Mouse (Mus musculus): ENCODE measurements at regions not wholly inside any gene's neighbourhood (a gene's known extent, or its start where the extent isn't known, plus 50 kb on each side); places are given as distances from the start of the nearest gene placed in this dataset.
"Not testable (repeated sequence)": the region's sequence is repeated elsewhere in the genome, so short reads cannot be mapped to it uniquely, and the experiment has no call there.

- Histone ChIP-seq H3K9ac (no peak overlapping the region), H3K4me1 (no peaks in the 10 kb centered on the region), H3K9me3 (no peaks in the 10 kb centered on the region), H3K27me3 (replicated peaks) (no peaks in the 10 kb centered on the region), H3K4me2 (no peak overlapping the region), H3K27ac (no peak overlapping the region), H3K4me3 (no peak overlapping the region), H3K36me3 (replicated peaks) (no peaks in the 10 kb centered on the region)
- 89% methylated on average over 5 of the region's 5 CpGs for WGBS
- ATAC-seq (replicated peaks), result no peak
Measured at GRCm38 (mm10) chr10:119087071-119087665, 152.7 kb downstream of the Cand1 start.

- H3K27me3 ChIP-seq (replicated peaks), result no peaks in the 10 kb centered on the region
- H3K9me3 ChIP-seq, result no peaks in the 10 kb centered on the region
- no peak overlapping the region for H3K4me3 ChIP-seq
- 68% methylated on average over 5 of the region's 5 CpGs for WGBS
- H3K36me3 ChIP-seq (replicated peaks), result no peaks in the 10 kb centered on the region
- no peak overlapping the region for H3K9ac ChIP-seq
- H3K27ac ChIP-seq, result no peak overlapping the region
- H3K4me2 ChIP-seq, result no peak overlapping the region
- no peak for ATAC-seq (replicated peaks)
- no peaks in the 10 kb centered on the region for H3K4me1 ChIP-seq
Measured at GRCm38 (mm10) chr10:119086450-119086849, 153.4 kb downstream of the Cand1 start.

GRCm38 (mm10) chr10:119083431-119083830 lies 156.4 kb downstream of the Cand1 start:
- Histone ChIP-seq H3K4me2 (no peak overlapping the region), H3K36me3 (replicated peaks) (no peaks in the 10 kb centered on the region), H3K9ac (no peak overlapping the region), H3K9me3 (no peaks in the 10 kb centered on the region), H3K4me3 (no peak overlapping the region), H3K4me1 (peaks cover 8% of the 10 kb centered on the region), H3K27me3 (replicated peaks) (no peaks in the 10 kb centered on the region), H3K27ac (no peak overlapping the region)
- 80% methylated on average over 4 of the region's 4 CpGs for WGBS
- no peak for ATAC-seq (replicated peaks)

GRCm38 (mm10) chr10:119082861-119083260 lies 157.0 kb downstream of the Cand1 start:
- Histone ChIP-seq H3K4me2 (no peak overlapping the region), H3K27me3 (replicated peaks) (no peaks in the 10 kb centered on the region), H3K36me3 (replicated peaks) (no peaks in the 10 kb centered on the region), H3K9me3 (no peaks in the 10 kb centered on the region), H3K4me3 (no peak overlapping the region), H3K4me1 (peaks cover 8% of the 10 kb centered on the region), H3K27ac (no peak overlapping the region), H3K9ac (no peak overlapping the region)
- no peak for ATAC-seq (replicated peaks)
- 91% methylated on average over 2 of the region's 2 CpGs for WGBS

- H3K9me3 ChIP-seq; H3K4me2 ChIP-seq; H3K9ac ChIP-seq; H3K27ac ChIP-seq; H3K27me3 ChIP-seq (replicated peaks); H3K4me3 ChIP-seq; H3K4me1 ChIP-seq; ATAC-seq (replicated peaks); H3K36me3 ChIP-seq (replicated peaks): not testable (repeated sequence)
- WGBS, result 55% methylated on average over 3 of the region's 3 CpGs
Measured at GRCm38 (mm10) chr10:119081766-119082165, 158.1 kb downstream of the Cand1 start.

- Histone ChIP-seq H3K4me2 (peak overlapping the region; percentile 9; the same call in 1 of the 2 replicates), H3K27me3 (replicated peaks) (no peaks in the 10 kb centered on the region), H3K9ac (peak overlapping the region; percentile 21; the same call in 1 of the 2 replicates), H3K27ac (0 out of 2 replicates have a peak overlapping the region, but pooled peaks have one; percentile 25), H3K4me3 (no peak overlapping the region), H3K36me3 (replicated peaks) (no peaks in the 10 kb centered on the region), H3K9me3 (no peaks in the 10 kb centered on the region), H3K4me1 (peaks cover 20% of the 10 kb centered on the region)
- 14% methylated on average over 12 of the region's 12 CpGs for WGBS
- ATAC-seq (replicated peaks), result no peak
Measured at GRCm38 (mm10) chr10:119076100-119076566, 163.7 kb downstream of the Cand1 start.

GRCm38 (mm10) chr10:119074887-119075286 lies 165.0 kb downstream of the Cand1 start:
- Histone ChIP-seq H3K4me1 (peaks cover 20% of the 10 kb centered on the region), H3K4me2 (no peak overlapping the region), H3K27ac (no peak overlapping the region), H3K36me3 (replicated peaks) (no peaks in the 10 kb centered on the region), H3K9me3 (no peaks in the 10 kb centered on the region), H3K9ac (no peak overlapping the region), H3K4me3 (no peak overlapping the region), H3K27me3 (replicated peaks) (no peaks in the 10 kb centered on the region)
- WGBS, result 90% methylated on average over 15 of the region's 15 CpGs
- ATAC-seq (replicated peaks), result no peak

- Histone ChIP-seq H3K9ac (no peak overlapping the region), H3K4me1 (peaks cover 16% of the 10 kb centered on the region), H3K9me3 (no peaks in the 10 kb centered on the region), H3K4me3 (no peak overlapping the region), H3K27ac (no peak overlapping the region), H3K36me3 (replicated peaks) (no peaks in the 10 kb centered on the region), H3K4me2 (no peak overlapping the region), H3K27me3 (replicated peaks) (no peaks in the 10 kb centered on the region)
- 90% methylated on average over 3 of the region's 3 CpGs for WGBS
- ATAC-seq (replicated peaks), result no peak
Measured at GRCm38 (mm10) chr10:119073991-119074390, 165.9 kb downstream of the Cand1 start.

GRCm38 (mm10) chr10:119069410-119069809 lies 170.4 kb downstream of the Cand1 start:
- Histone ChIP-seq H3K4me3 (no peak overlapping the region), H3K4me1 (peaks cover 8% of the 10 kb centered on the region; the same call in 1 of the 2 replicates), H3K4me2 (no peak overlapping the region), H3K9me3 (no peaks in the 10 kb centered on the region), H3K36me3 (replicated peaks) (no peaks in the 10 kb centered on the region), H3K27ac (no peak overlapping the region), H3K27me3 (replicated peaks) (no peaks in the 10 kb centered on the region), H3K9ac (no peak overlapping the region)
- ATAC-seq (replicated peaks), result no peak
- 89% methylated on average over 11 of the region's 11 CpGs for WGBS

GRCm38 (mm10) chr10:119067838-119068237 lies 172.0 kb downstream of the Cand1 start:
- Histone ChIP-seq H3K9me3 (no peaks in the 10 kb centered on the region), H3K36me3 (replicated peaks) (no peaks in the 10 kb centered on the region), H3K4me1 (peaks cover 8% of the 10 kb centered on the region; the same call in 1 of the 2 replicates), H3K4me3 (no peak overlapping the region), H3K4me2 (no peak overlapping the region), H3K9ac (no peak overlapping the region), H3K27me3 (replicated peaks) (no peaks in the 10 kb centered on the region), H3K27ac (no peak overlapping the region)
- 84% methylated on average over 6 of the region's 6 CpGs for WGBS
- no peak for ATAC-seq (replicated peaks)

- Histone ChIP-seq H3K4me1 (peaks cover 8% of the 10 kb centered on the region; the same call in 1 of the 2 replicates), H3K36me3 (replicated peaks) (no peaks in the 10 kb centered on the region), H3K9ac (no peak overlapping the region), H3K27ac (no peak overlapping the region), H3K4me3 (no peak overlapping the region), H3K9me3 (no peaks in the 10 kb centered on the region), H3K4me2 (no peak overlapping the region), H3K27me3 (replicated peaks) (no peaks in the 10 kb centered on the region)
- 93% methylated on average over 8 of the region's 8 CpGs for WGBS
- ATAC-seq (replicated peaks), result no peak
Measured at GRCm38 (mm10) chr10:119067366-119067765, 172.5 kb downstream of the Cand1 start.

GRCm38 (mm10) chr10:119065974-119066373 lies 173.9 kb downstream of the Cand1 start:
- 13% methylated on average over 8 of the region's 8 CpGs for WGBS

More at GRCm38 (mm10) chr10:119065974-119066373, 173.9 kb downstream of the Cand1 start:
- peaks cover 8% of the 10 kb centered on the region; the same call in 1 of the 2 replicates for H3K4me1 ChIP-seq
- no peaks in the 10 kb centered on the region for H3K36me3 ChIP-seq (replicated peaks)
- H3K27ac ChIP-seq, result peak overlapping the region; percentile 63; the same call in 1 of the 2 replicates
- H3K4me3 ChIP-seq, result no peak overlapping the region
- H3K9me3 ChIP-seq, result no peaks in the 10 kb centered on the region
- H3K4me2 ChIP-seq, result peak overlapping the region; percentile 40; the same call in 1 of the 2 replicates
- no peak overlapping the region for H3K9ac ChIP-seq
- 0 out of 2 replicates have a peak, but pooled peaks have one; percentile 55 for ATAC-seq (replicated peaks)
- no peaks in the 10 kb centered on the region for H3K27me3 ChIP-seq (replicated peaks)

Data from midbrain, embryonic 15.5 days (tissue).